Mouse (Mus musculus): Measurements from ENCODE around the gene Tcf19.
"Not testable (repeated sequence)": the region's sequence is repeated elsewhere in the genome, so short reads cannot be mapped to it uniquely, and the experiment has no call there.

Tcf19 gene

DNA sequence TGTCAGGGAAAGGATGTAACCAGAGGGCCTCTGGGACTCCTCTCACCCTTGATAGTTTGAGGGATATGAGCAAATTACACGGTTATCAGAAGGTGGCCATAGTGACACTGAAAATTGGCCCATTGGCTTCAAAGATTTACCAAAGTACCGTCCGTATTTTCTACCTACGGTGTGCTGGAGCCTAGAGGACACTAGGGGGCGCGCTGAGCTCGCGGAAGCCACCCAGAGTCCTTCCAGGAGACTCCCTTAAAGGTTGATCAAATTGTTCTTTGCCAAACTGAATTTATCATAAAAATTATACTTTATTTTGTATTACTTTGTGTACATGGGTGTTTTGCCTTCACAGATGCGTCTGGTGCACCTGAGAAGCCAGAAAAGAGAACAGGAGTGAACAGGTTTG is 32.6 kb downstream of the Tcf19 start:
- DNase-seq (ENCODE audit: low spot score), result peak; percentile 64

GRCm38 (mm10) chr17:35469842-35470751 is 46.5 kb downstream of the Tcf19 start, which contains the start of gene H2-Q10:
Gene H2-Q10, plus strand, starts transcription at chr17:35470089.
- no peak for DNase-seq (ENCODE audit: low spot score)

GRCm38 (mm10) chr17:35468936-35469335 is 47.7 kb downstream of the Tcf19 start:
- not testable (repeated sequence) for DNase-seq (ENCODE audit: low spot score)

DNA sequence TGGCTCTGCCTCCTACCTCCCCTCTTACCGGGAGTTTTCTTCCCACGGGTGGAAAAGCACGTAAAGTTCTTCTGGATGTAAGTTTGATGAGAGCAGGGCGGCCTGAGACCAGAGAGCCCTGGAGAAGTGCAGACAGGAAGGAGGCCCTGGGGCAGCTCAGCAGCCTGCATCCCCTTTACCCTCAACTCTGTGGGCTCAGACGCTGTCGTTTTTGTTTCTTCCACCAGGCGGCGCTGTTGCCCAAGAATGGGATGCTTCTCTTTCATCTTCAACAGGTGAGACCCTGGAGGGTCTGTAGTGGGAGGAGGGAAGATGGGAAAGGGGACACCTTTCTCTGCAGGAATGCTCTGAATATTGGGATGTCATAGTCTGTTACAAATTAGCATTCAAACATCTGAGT is 51.0 kb downstream of the Tcf19 start:
- peak; percentile 20 for DNase-seq (ENCODE audit: low spot score)
